Mouse (Mus musculus) R1 (cell line): ENCODE data around the gene Ift43.

Source experiments
- DNase-seq: peaks from one replicate; pipeline ENCODE4 v3.0.0-alpha.2; 2018; ENCODE audit warnings: low read depth, low spot score

Gene Ift43

GRCm38 (mm10) chr12:86082481-86083012 lies at the start of gene Ift43:
Gene Ift43, plus strand, starts transcription at chr12:86082541.
- peak; percentile 75 for DNase-seq

- no peak for DNase-seq
Measured at GRCm38 (mm10) chr12:86035586-86035985, 46.8 kb upstream of the Ift43 start.

- DNase-seq, result no peak
Measured at GRCm38 (mm10) chr12:86036368-86037166, 45.8 kb upstream of the Ift43 start.

- no peak for DNase-seq
Measured at GRCm38 (mm10) chr12:86037235-86037921, 45.0 kb upstream of the Ift43 start.

GRCm38 (mm10) chr12:86039078-86039477 lies 43.3 kb upstream of the Ift43 start:
- no peak for DNase-seq

DNA sequence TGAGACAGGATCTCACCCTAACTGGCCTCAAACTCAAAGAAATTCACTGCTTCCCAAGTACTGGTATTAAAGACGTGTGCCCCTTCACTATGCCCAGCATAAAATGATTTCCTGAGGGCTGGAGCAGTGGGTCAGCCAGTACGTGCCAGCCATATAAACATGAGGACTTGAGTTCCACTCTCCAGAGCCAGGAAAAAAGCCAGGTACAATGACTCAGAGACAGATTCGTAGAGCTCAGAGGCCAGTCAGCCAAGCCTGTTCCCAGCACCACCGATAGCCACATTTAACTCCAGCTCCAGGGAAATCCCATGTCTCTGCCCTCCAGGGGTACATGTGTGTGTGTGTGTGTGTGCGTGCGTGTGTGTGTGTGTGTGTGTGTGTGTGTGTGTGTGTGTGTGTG lies 42.6 kb upstream of the Ift43 start:
- DNase-seq, result no peak

DNA sequence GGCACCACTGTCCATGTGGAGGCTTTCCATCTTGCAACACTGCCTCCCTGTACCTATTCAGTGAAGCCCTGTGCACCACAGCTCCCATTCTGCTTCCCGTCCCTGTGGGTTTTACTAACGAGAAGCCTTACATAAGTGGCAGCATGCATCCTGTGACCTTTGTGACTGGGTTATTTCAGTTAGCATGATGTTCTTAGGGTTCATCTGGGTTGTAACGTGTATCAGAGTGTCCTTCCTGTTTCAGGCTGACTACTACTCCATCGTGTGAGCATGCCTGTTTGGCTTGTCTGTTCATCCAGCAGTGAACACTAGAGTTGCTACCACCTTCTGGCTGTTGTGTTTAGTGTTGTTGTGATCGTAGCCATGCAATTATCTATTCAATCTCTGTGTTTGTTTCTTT lies 36.2 kb upstream of the Ift43 start:
- DNase-seq, result no peak

GRCm38 (mm10) chr12:86046776-86047175 lies 35.6 kb upstream of the Ift43 start:
- DNase-seq, result no peak

DNA sequence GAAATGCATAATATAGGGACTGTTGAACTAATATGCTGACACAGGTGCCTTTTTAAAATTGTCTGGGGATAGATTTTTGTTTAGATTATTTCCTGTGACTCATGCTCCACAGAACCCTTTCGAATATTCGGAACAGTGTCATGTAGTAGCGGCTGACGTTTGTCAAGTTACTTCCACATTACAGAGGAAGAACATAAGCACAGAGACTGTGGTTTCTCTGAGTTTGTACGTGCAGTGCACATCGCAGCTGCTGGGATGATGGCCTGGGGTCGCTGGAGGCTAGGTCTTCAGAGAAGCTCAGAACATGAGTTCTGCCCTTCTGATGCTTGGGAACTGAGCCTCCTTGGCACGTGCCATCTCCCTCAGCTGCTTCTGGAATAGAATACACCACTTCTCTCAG lies 35.0 kb upstream of the Ift43 start:
- no peak for DNase-seq

DNA sequence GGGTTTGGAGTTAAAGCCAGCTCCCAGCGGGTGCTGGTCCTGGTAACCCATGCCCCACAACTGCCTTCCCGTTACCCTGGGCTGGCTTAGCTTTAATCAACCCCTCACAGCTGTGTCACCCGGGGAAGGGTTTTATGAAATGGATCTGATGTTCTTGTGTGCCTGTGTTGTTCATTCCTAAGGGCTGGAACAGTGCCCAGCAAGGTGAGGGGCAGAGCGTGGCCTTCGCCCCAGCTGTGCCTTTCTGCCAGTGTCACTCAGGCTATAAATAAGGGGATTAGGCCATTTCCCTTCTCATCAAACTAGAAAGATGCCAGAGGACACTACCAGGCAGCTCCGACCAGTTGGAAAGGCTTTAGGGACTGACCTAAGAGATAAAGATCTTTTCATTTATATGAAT lies 32.5 kb upstream of the Ift43 start:
- DNase-seq, result no peak

DNA sequence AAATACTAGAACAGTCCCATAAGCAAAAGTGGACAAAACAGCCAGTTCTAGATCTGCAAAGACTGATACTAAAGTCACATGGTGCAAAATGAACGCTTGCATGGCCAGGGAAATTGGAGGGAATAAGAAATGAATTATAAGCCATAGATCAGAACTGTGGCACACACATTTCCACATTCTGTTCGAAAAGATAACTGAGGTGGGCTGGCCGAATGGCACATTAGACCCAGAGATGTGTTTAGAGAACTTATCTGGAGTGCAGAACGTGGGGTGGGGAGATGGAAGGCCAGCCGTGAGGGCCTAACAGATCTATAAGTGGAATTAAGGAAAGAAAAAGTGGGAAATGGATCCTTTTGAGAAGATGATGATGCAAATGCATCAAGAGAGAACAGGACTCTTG lies 30.9 kb upstream of the Ift43 start:
- no peak for DNase-seq

- DNase-seq, result no peak
Measured at GRCm38 (mm10) chr12:86055306-86055705, 27.0 kb upstream of the Ift43 start.

DNA sequence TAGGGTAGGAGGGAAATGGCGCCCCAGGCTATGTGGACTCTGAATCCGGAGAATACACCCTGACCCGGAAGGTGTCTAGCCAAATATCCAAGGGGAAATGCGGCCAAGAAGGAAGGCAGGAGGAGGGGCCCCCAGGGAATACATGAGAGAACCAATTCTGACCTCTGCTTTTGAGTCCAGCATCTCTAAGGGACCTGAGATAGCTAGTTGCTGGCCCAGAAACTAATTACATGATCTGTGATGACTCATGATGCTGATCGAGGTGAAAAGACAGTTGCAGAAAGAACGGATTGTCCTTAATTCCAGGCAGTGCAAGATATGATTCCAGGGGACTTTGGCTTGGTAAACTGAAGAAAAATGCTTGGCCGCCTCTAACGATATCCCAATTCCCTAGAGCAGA lies 25.4 kb upstream of the Ift43 start:
- DNase-seq, result no peak

- DNase-seq, result no peak
Measured at GRCm38 (mm10) chr12:86057516-86057915, 24.8 kb upstream of the Ift43 start.

DNA sequence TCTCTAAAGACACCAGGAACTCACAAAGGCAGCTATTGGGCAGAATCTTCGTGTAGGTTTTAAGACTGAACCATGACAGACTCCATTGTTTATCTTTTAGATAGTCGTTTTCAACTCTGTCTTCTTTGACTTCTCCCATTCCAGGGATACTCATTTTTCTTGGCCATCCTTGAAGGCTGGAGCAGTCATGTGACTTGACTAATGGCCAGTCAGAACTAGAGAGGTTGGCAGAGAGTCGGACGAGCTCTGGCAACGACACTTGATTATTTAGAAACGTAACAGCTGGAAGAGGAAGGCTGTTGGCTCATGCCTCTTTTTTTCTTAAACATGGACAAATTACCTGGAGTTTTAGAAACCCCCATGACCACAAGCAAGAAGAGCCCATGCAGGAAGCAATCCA lies 23.0 kb upstream of the Ift43 start:
- DNase-seq, result no peak

DNA sequence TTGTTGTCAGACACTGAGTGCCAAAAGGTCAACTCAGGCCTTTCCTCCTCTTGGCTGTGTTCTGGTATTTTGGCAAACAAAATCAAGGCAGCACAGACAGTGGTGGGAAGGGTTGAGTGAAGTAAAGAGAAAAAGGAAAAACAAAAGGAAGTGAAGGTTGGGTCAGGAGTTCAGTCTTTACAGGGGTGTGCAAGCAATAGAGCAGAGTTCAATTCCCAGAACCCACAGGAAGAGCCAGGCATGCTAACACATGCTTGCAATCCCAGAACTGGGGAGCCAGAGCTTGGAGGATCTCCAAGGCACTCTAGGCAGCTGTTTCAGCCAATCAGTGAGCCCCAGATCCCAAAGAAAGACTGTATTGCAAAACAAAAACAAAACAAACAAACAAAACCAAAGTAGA lies 17.5 kb upstream of the Ift43 start:
- no peak for DNase-seq

DNA sequence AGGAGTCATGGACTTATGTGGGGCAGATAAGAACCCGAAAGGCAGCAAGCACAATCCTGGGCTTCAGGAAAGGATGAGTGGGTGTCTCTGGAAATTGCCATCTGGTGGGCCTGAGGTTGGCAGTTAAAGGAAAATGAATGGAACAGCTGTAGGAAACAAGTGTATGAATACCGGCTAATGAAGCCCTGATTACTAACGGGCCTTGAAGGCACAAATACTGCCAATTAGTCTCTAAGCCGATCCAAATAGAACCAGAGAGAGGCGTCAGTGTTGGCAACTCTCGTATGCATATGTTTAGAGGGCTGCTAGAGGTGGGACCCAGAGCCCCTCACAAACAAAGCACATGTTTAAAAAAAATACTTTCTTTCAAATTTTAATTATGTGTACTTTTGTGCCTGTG lies 10.9 kb upstream of the Ift43 start:
- no peak for DNase-seq

- DNase-seq, result peak; percentile 24
Measured at GRCm38 (mm10) chr12:86074681-86075080, 7.7 kb upstream of the Ift43 start.

- no peak for DNase-seq
Measured at GRCm38 (mm10) chr12:86075358-86075757, 7.0 kb upstream of the Ift43 start.

DNA sequence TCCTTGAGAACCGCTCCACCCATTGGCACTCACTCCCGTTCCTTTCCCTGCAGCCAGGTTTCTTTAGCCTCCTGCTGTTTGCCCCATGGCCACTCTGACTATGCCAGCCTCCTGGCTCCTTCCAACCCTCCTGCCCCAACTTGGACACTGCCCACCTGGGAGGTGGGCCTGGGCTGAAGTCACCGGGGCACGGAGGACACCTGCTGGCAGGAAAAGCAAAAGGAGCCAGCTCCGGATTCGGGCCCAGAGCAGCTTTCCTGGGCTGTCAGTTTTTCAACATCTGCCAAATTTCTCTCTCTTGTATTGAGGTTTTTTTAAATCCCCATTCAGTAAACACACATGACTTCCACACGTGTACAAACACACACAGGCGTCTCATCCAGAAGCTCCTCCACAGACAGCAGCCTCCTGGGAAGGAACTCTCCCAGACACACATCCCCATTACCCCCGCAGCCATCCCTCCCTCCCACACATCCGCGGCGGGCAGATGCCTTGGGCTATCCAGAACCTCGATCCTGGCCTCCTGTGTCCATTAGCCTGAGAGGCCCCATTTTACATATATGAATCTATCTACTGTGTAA lies 5.9 kb upstream of the Ift43 start:
- no peak for DNase-seq

DNA sequence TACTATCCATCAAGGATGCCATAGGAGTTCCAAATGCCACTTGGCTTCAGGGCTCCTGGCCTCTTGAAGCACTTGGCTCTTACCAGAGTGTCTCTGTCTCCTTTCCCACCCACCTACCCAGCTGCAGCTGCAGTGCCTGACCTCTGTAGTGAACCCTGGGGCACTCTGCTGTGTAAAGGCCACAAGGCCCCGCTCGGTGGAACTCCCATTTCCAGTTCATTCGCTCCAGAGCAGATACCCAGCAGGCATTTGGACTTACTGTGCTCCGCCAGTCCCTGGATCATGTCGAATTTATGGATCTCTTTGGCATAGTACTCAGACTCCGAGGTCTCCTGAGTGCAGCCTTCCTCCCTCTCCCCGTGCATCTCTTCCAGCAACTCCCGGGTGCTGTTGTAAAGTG lies 5.0 kb upstream of the Ift43 start:
- DNase-seq, result no peak

GRCm38 (mm10) chr12:86077736-86078135 lies 4.6 kb upstream of the Ift43 start:
- no peak for DNase-seq

- no peak for DNase-seq
Measured at GRCm38 (mm10) chr12:86078176-86078552, 4.2 kb upstream of the Ift43 start.
